Mouse (Mus musculus) testis, adult 2 months (tissue): ENCODE results near the gene Tas1r2.

Experiments
- CTCF ChIP-seq: fragments of 200-500 bp; IDR thresholded peaks from 2 replicates; pipeline ENCODE4 v1.5.1; 2012; ENCODE audit warnings: low read depth, mild to moderate bottlenecking, inconsistent platforms, low read length, moderate library complexity; ENCODE audit not compliant: control insufficient read depth, insufficient read depth, insufficient replicate concordance
- POLR2A ChIP-seq: fragments of 200-500 bp; IDR thresholded peaks from 2 replicates; pipeline ENCODE4 v1.6.1; 2012; ENCODE audit warnings: low read depth, mild to moderate bottlenecking, inconsistent platforms, low read length, moderate library complexity; ENCODE audit not compliant: control insufficient read depth

DNA sequence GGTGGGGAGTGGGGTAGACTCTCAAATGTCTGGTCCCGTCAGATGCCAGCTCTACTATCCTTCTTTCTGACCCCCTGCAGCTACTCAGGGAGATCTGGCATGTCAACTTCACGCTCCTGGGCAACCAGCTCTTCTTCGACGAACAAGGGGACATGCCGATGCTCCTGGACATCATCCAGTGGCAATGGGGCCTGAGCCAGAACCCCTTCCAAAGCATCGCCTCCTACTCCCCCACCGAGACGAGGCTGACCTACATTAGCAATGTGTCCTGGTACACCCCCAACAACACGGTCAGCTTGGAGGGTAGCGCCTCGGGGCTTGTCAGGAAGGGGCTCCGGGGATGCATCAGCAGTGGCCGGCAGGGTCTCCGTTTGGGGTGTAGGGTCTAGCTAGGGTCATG lies 8.6 kb downstream of the Tas1r2 start:
- TF ChIP-seq CTCF = no peak
- TF ChIP-seq POLR2A = no peak
